Mouse (Mus musculus) adrenal gland, postnatal 36 days (tissue): ENCODE measurements around the gene Wfdc1. TPM values are rescaled to one million over a fixed set of nuclear protein-coding genes. Genes with fewer than 3 reads are reported as not detected.

Experiments used
- DNase-seq, 2 experiments: peaks; one replicate each; pipeline ENCODE4 v3.0.0; 2021; ENCODE audit warnings: mixed read lengths in 1 of 2
- total RNA-seq, 2 experiments: library from RNA; stranded (reverse); gene quantifications; 2 replicates each; pipeline ENCODE4 v1.2.3; 2021

Wfdc1 gene
- total RNA-seq, 2 experiments from 2014 or later, result 9.7 to 15.6 TPM

GRCm38 (mm10) chr8:119736348-119736917, 70.3 kb downstream of the Wfdc1 start:
- DNase-seq, result no peak

- no peak for DNase-seq
Observed at GRCm38 (mm10) chr8:119737093-119737900, 71.1 kb downstream of the Wfdc1 start.

Other genes with a start within 250 kb of the Wfdc1 start
- 100 to 1,000 TPM in 1 of 2 experiments, 10 to 100 TPM in 1; 60.9 to 140 TPM for gene Osgin1, start 232.2 kb upstream of the Wfdc1 start, total RNA-seq
- gene Necab2, start 219.6 kb upstream of the Wfdc1 start, total RNA-seq, result 1 to 10 TPM; 5.4 to 7.3 TPM
- under 1 TPM in 1 of 2 experiments, not detected in 1; 0.40 TPM for gene Slc38a8, start 164.7 kb upstream of the Wfdc1 start, total RNA-seq
- 100 to 1,000 TPM in 1 of 2 experiments, 10 to 100 TPM in 1; 89.2 to 106 TPM for gene Mbtps1, start 107.6 kb upstream of the Wfdc1 start, total RNA-seq
- 10 to 100 TPM; 22.7 to 52.4 TPM for gene Hsdl1, start 91.2 kb upstream of the Wfdc1 start, total RNA-seq
- under 1 TPM in 1 of 2 experiments, not detected in 1; 0.10 TPM for gene Dnaaf1, start 91.1 kb upstream of the Wfdc1 start, total RNA-seq
- 10 to 100 TPM; 11.4 to 12.5 TPM for gene Taf1c, start 61.1 kb upstream of the Wfdc1 start, total RNA-seq
- gene Adad2, start 53.6 kb upstream of the Wfdc1 start, total RNA-seq, result not detected
- under 1 TPM; 0.30 to 0.33 TPM for gene Kcng4, start 30.7 kb upstream of the Wfdc1 start, total RNA-seq
- under 1 TPM; 0.17 to 0.46 TPM for gene Atp2c2, start 33.6 kb downstream of the Wfdc1 start, total RNA-seq
- gene Tldc1, start 112.1 kb downstream of the Wfdc1 start, total RNA-seq, result 10 to 100 TPM; 11.0 to 17.4 TPM
- 10 to 100 TPM; 44.4 to 51.3 TPM for gene Cotl1, start 174.2 kb downstream of the Wfdc1 start, total RNA-seq
- gene Klhl36, start 195.9 kb downstream of the Wfdc1 start, total RNA-seq, result 1 to 10 TPM; 5.0 to 10.0 TPM
- 100 to 1,000 TPM; 100 to 113 TPM for gene Usp10, start 244.0 kb downstream of the Wfdc1 start, total RNA-seq
- gene Gm20388, start 244.5 kb downstream of the Wfdc1 start, total RNA-seq, result 1 to 10 TPM; 2.4 to 7.4 TPM